ENCODE assay signal across 21 mouse cellular contexts in the genomic region with DNA sequence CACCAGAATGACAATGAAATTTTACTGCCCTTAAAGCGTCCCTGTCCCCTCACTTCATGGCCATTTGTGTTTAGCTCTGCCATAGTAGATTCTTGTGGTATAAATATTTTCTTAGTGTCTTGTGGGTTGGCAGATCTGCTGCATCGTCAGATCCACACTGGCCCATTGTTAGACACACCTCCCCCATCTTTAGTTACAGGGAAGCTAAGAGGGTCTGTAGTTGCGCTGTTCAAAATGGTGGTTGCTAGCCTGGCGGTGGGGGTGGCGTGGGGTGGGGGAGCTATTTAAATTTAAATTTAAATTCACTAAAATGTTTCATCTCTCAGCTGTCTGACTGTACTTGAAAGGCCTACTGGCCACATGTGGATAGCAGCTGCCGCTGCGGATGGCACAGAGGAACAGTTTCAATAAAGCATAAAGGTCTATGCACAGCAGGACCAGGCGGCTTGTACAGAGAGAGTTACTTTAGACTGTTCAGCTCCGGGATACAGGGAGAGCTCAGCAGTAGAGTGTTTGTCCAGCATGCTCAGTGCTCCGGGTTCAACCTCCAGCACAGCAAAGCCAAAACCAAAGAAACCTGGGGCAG. TPM values are rescaled to one million over a fixed set of nuclear protein-coding genes. Genes with fewer than 3 reads are reported as not detected.
DNase-seq lines count a peak whose midpoint lies in the region; ATAC-seq lines count a peak whose summit lies in the region.
"Had no signal": no experiment of that assay in that cellular context is flagged by ENCODE, and none has a peak within 500 bp of the region (broad histone marks: within the 10 kb centered on the region; RNA-seq: fewer than 3 reads in every experiment).

No protein-coding gene starts in this region.

- H3K4me3 ChIP-seq in embryonic facial prominence, embryonic 11.5 days (ENCODE audit: low read depth, low read length) = no peak overlapping the region
- no peak overlapping the region for H3K4me3 ChIP-seq in embryonic facial prominence, embryonic 10.5 days
- H3K4me3 ChIP-seq in embryonic facial prominence, embryonic 12.5 days = no peak overlapping the region
- no peak overlapping the region for H3K4me3 ChIP-seq in hindbrain, embryonic 14.5 days (replicated peaks; ENCODE audit: low read length)
- no peak overlapping the region for H3K4me3 ChIP-seq in midbrain, embryonic 14.5 days (replicated peaks; ENCODE audit: low read depth, low read length)
- H3K4me3 ChIP-seq: heart, embryonic 10.5 days; liver, embryonic 13.5 days; megakaryocyte, embryonic 14.5 days; stomach, embryonic 15.5 days had no signal

- H3K9me3 ChIP-seq in embryonic facial prominence, embryonic 11.5 days (replicated peaks; ENCODE audit: control insufficient read depth, low read length) = no peaks in the 10 kb centered on the region
- no peaks in the 10 kb centered on the region for H3K9me3 ChIP-seq in embryonic facial prominence, embryonic 10.5 days
- H3K9me3 ChIP-seq in embryonic facial prominence, embryonic 12.5 days = no peaks in the 10 kb centered on the region
- H3K9me3 ChIP-seq in hindbrain, embryonic 14.5 days (ENCODE audit: control insufficient read depth, low read length) = no peaks in the 10 kb centered on the region
- H3K9me3 ChIP-seq in midbrain, embryonic 14.5 days (ENCODE audit: control insufficient read depth, low read length) = no peaks in the 10 kb centered on the region
- H3K9me3 ChIP-seq: heart, embryonic 10.5 days; liver, embryonic 13.5 days; megakaryocyte, embryonic 14.5 days; stomach, embryonic 15.5 days had no signal

- no peak overlapping the region for H3K27ac ChIP-seq in embryonic facial prominence, embryonic 11.5 days (replicated peaks; ENCODE audit: low read depth, low read length)
- no peak overlapping the region for H3K27ac ChIP-seq in embryonic facial prominence, embryonic 10.5 days (replicated peaks)
- H3K27ac ChIP-seq in embryonic facial prominence, embryonic 12.5 days = peak overlapping the region; percentile 25; the same call in 1 of the 2 replicates
- H3K27ac ChIP-seq in hindbrain, embryonic 14.5 days = no peak overlapping the region
- no peak overlapping the region for H3K27ac ChIP-seq in midbrain, embryonic 14.5 days (replicated peaks; ENCODE audit: low read depth, low read length)
- H3K27ac ChIP-seq: heart, embryonic 10.5 days; kidney, postnatal 0 days; liver, embryonic 13.5 days; stomach, embryonic 15.5 days had no signal

- no peaks in the 10 kb centered on the region for H3K36me3 ChIP-seq in embryonic facial prominence, embryonic 11.5 days (replicated peaks; ENCODE audit: control insufficient read depth, insufficient read depth, low read depth, low read length)
- H3K36me3 ChIP-seq in embryonic facial prominence, embryonic 10.5 days (replicated peaks) = peaks cover 8% of the 10 kb centered on the region
- H3K36me3 ChIP-seq in embryonic facial prominence, embryonic 12.5 days = no peaks in the 10 kb centered on the region
- H3K36me3 ChIP-seq in hindbrain, embryonic 14.5 days (replicated peaks; ENCODE audit: control insufficient read depth, insufficient read depth) = 0 out of 2 replicates have a peak, but pooled peaks cover 3% of the 10 kb centered on the region
- no peaks in the 10 kb centered on the region for H3K36me3 ChIP-seq in midbrain, embryonic 14.5 days (ENCODE audit: control insufficient read depth, insufficient read depth, low read length)
- H3K36me3 ChIP-seq: liver, embryonic 13.5 days; stomach, embryonic 15.5 days had no signal

- H3K27me3 ChIP-seq in embryonic facial prominence, embryonic 11.5 days (ENCODE audit: control insufficient read depth, insufficient read depth, low read length) = no peaks in the 10 kb centered on the region
- no peaks in the 10 kb centered on the region for H3K27me3 ChIP-seq in embryonic facial prominence, embryonic 10.5 days (replicated peaks; ENCODE audit: low read depth, poor library complexity, severe bottlenecking)
- no peaks in the 10 kb centered on the region for H3K27me3 ChIP-seq in embryonic facial prominence, embryonic 12.5 days
- H3K27me3 ChIP-seq in hindbrain, embryonic 14.5 days (ENCODE audit: control insufficient read depth, insufficient read depth, low read length) = no peaks in the 10 kb centered on the region
- no peaks in the 10 kb centered on the region for H3K27me3 ChIP-seq in midbrain, embryonic 14.5 days (ENCODE audit: control insufficient read depth, insufficient read depth, low read length)
- H3K27me3 ChIP-seq: liver, embryonic 13.5 days; megakaryocyte, embryonic 14.5 days; stomach, embryonic 15.5 days had no signal

- 62% methylated on average over 10 of the region's 10 CpGs for WGBS in embryonic facial prominence, embryonic 11.5 days
- 78% methylated on average over 10 of the region's 10 CpGs for WGBS in embryonic facial prominence, embryonic 10.5 days
- 66% methylated on average over 10 of the region's 10 CpGs for WGBS in embryonic facial prominence, embryonic 12.5 days
- 51% methylated on average over 10 of the region's 10 CpGs for WGBS in hindbrain, embryonic 14.5 days
- WGBS in midbrain, embryonic 14.5 days = 49% methylated on average over 10 of the region's 10 CpGs

- H3K4me1 ChIP-seq in embryonic facial prominence, embryonic 11.5 days (ENCODE audit: control insufficient read depth, insufficient read depth, low read length) = peaks cover 4% of the 10 kb centered on the region
- H3K4me1 ChIP-seq in embryonic facial prominence, embryonic 10.5 days = peaks cover 39% of the 10 kb centered on the region
- peaks cover 24% of the 10 kb centered on the region for H3K4me1 ChIP-seq in embryonic facial prominence, embryonic 12.5 days
- H3K4me1 ChIP-seq in hindbrain, embryonic 14.5 days (replicated peaks; ENCODE audit: control insufficient read depth, insufficient read depth, low read length) = peaks cover 11% of the 10 kb centered on the region; the same call in 1 of the 2 replicates
- peaks cover 13% of the 10 kb centered on the region for H3K4me1 ChIP-seq in midbrain, embryonic 14.5 days (ENCODE audit: control insufficient read depth, insufficient read depth, low read length)
- H3K4me1 ChIP-seq: liver, embryonic 13.5 days had no signal

- no peak; the same call in 1 of the 2 replicates for ATAC-seq in embryonic facial prominence, embryonic 11.5 days (replicated peaks; ENCODE audit: insufficient number of reproducible peaks, low FRiP score, low TSS enrichment, low read depth)
- ATAC-seq in embryonic facial prominence, embryonic 12.5 days (ENCODE audit: insufficient number of reproducible peaks, insufficient read depth, low FRiP score, low TSS enrichment) = no peak
- ATAC-seq in hindbrain, embryonic 14.5 days (ENCODE audit: low FRiP score) = peak; percentile 51; the same call in 1 of the 2 replicates
- peak; percentile 46; the same call in 1 of the 2 replicates for ATAC-seq in midbrain, embryonic 14.5 days (ENCODE audit: low FRiP score, low TSS enrichment)
- ATAC-seq in activated CD4-positive, CD25-positive, alpha-beta regulatory T cell, adult 4 months = no peak
- ATAC-seq: lung, postnatal 0 days had no signal

- H3K9ac ChIP-seq in embryonic facial prominence, embryonic 11.5 days (replicated peaks; ENCODE audit: low read length) = no peak overlapping the region
- no peak overlapping the region for H3K9ac ChIP-seq in embryonic facial prominence, embryonic 12.5 days
- no peak overlapping the region for H3K9ac ChIP-seq in hindbrain, embryonic 14.5 days
- no peak overlapping the region for H3K9ac ChIP-seq in midbrain, embryonic 14.5 days (replicated peaks; ENCODE audit: low read length)
- H3K9ac ChIP-seq: liver, embryonic 13.5 days; stomach, embryonic 15.5 days had no signal

- H3K4me2 ChIP-seq in embryonic facial prominence, embryonic 11.5 days (ENCODE audit: low read depth, low read length) = no peak overlapping the region
- H3K4me2 ChIP-seq in embryonic facial prominence, embryonic 12.5 days (replicated peaks) = no peak overlapping the region
- H3K4me2 ChIP-seq in hindbrain, embryonic 14.5 days (replicated peaks) = peak overlapping the region; percentile 4; the same call in 1 of the 2 replicates
- no peak overlapping the region for H3K4me2 ChIP-seq in midbrain, embryonic 14.5 days (ENCODE audit: low read length)
- H3K4me2 ChIP-seq: liver, embryonic 13.5 days; stomach, embryonic 15.5 days had no signal

- DNase-seq in embryonic facial prominence, embryonic 11.5 days (ENCODE audit: low spot score) = peak; percentile 27
- no peak for DNase-seq in embryonic facial prominence, embryonic 10.5 days (ENCODE audit: low spot score)
- no peak for DNase-seq in hindbrain, embryonic 14.5 days (ENCODE audit: low spot score)
- peak; percentile 39 for DNase-seq in midbrain, embryonic 14.5 days
- no peak for DNase-seq in layer of hippocampus, postnatal 10 days (ENCODE audit: low spot score in 2 of 2)
- no peak for DNase-seq in thymus, postnatal 25 days
- DNase-seq: adrenal gland, postnatal 10 days; cerebellum, postnatal 36 days; gastrocnemius, postnatal 10 days; heart, postnatal 14 days; layer of hippocampus, adult 9-11 months; liver, embryonic 13.5 days; right cerebral cortex, adult 18-20 months; spleen, adult 18-20 months had no signal

RNA-seq across cellular contexts. Expression of a gene that starts 24.0 kb away (rescaled TPM):
- polyA plus RNA-seq in embryonic facial prominence, embryonic 11.5 days (2014; fragmentation: Nextera tagmentation; extraction: Ambion mirVana) = 0.07 TPM in 1 of 2 replicates, not detected in the other
- polyA plus RNA-seq in embryonic facial prominence, embryonic 10.5 days (2016; fragmentation: Nextera tagmentation; extraction: Ambion mirVana) = 0.11 TPM in 1 of 2 replicates, not detected in the other
- 0.13 and 0.43 TPM in 2 replicates for polyA plus RNA-seq in embryonic facial prominence, embryonic 12.5 days (2016; fragmentation: Nextera tagmentation; extraction: Ambion mirVana)
- polyA plus RNA-seq in hindbrain, embryonic 14.5 days (2014; fragmentation: Nextera tagmentation; extraction: Ambion mirVana) = 0.07 and 0.21 TPM in 2 replicates
- 0.09 TPM in 1 of 2 replicates, not detected in the other for polyA plus RNA-seq in midbrain, embryonic 14.5 days (2014; fragmentation: Nextera tagmentation; extraction: Ambion mirVana)
- under 1 TPM; 0.33 to 0.43 TPM for total RNA-seq in layer of hippocampus, postnatal 10 days (2021)
- 10 to 100 TPM; 14.3 to 17.3 TPM for polyA plus RNA-seq in activated CD4-positive, CD25-positive, alpha-beta regulatory T cell, adult 4 months (2017; shearing (Covaris generic))

Comparison
In these comparisons a context has a peak if more than half of its experiments do, and no peak if none do; other contexts are left out.
1. DNase-seq: peak in embryonic facial prominence, embryonic 11.5 days (single experiment) and midbrain, embryonic 14.5 days (single experiment); none in embryonic facial prominence, embryonic 10.5 days (single experiment), hindbrain, embryonic 14.5 days (single experiment), layer of hippocampus, postnatal 10 days (0 of 2) and thymus, postnatal 25 days (single experiment).
2. ATAC-seq: peak in hindbrain, embryonic 14.5 days (single experiment) and midbrain, embryonic 14.5 days (single experiment); none in embryonic facial prominence, embryonic 11.5 days (single experiment), embryonic facial prominence, embryonic 12.5 days (single experiment) and activated CD4-positive, CD25-positive, alpha-beta regulatory T cell, adult 4 months (single experiment).
3. RNA of a gene that starts 24.0 kb away (polyA plus RNA-seq): 14.3 to 17.3 TPM in activated CD4-positive, CD25-positive, alpha-beta regulatory T cell, adult 4 months; 0.13 to 0.43 TPM in embryonic facial prominence, embryonic 12.5 days, 0.11 TPM in embryonic facial prominence, embryonic 10.5 days, 0.09 TPM in midbrain, embryonic 14.5 days, 0.07 TPM in embryonic facial prominence, embryonic 11.5 days and 0.07 to 0.21 TPM in hindbrain, embryonic 14.5 days; every median in the first group is over 10 times any median in the second.